19 mouse cellular contexts compared by ENCODE assay signal in genomic region chr19:7130317-7130716, GRCm38 (mm10). TPM values are rescaled to one million over a fixed set of nuclear protein-coding genes. Genes with fewer than 3 reads are reported as not detected.
DNase-seq lines count a peak whose midpoint lies in the region; ATAC-seq and TF ChIP-seq lines count a peak whose summit lies in the region.
"Had no signal": no experiment of that assay in that cellular context is flagged by ENCODE, and none has a peak within 500 bp of the region (broad histone marks: within the 10 kb centered on the region; RNA-seq: fewer than 3 reads in every experiment).

No protein-coding gene starts in this region.

- H3K36me3 ChIP-seq in heart, embryonic 12.5 days = no peaks in the 10 kb centered on the region
- H3K36me3 ChIP-seq in midbrain, embryonic 10.5 days = no peaks in the 10 kb centered on the region
- no peaks in the 10 kb centered on the region for H3K36me3 ChIP-seq in midbrain, postnatal 0 days (ENCODE audit: insufficient read depth, low read length)
- H3K36me3 ChIP-seq in limb, embryonic 10.5 days = no peaks in the 10 kb centered on the region
- H3K36me3 ChIP-seq in kidney, embryonic 14.5 days (ENCODE audit: control insufficient read depth, insufficient read depth, low read length) = no peaks in the 10 kb centered on the region
- H3K36me3 ChIP-seq: embryonic facial prominence, embryonic 12.5 days; midbrain, embryonic 15.5 days; neural tube, embryonic 15.5 days had no signal

- no peak overlapping the region for H3K4me2 ChIP-seq in heart, embryonic 12.5 days
- no peak overlapping the region for H3K4me2 ChIP-seq in midbrain, postnatal 0 days (ENCODE audit: low read depth, low read length, poor library complexity, severe bottlenecking)
- H3K4me2 ChIP-seq in kidney, embryonic 14.5 days (replicated peaks; ENCODE audit: low read depth, low read length) = no peak overlapping the region
- H3K4me2 ChIP-seq: embryonic facial prominence, embryonic 12.5 days; hindbrain, embryonic 14.5 days; midbrain, embryonic 15.5 days; neural tube, embryonic 15.5 days had no signal

- H3K9ac ChIP-seq in heart, embryonic 12.5 days = no peak overlapping the region
- H3K9ac ChIP-seq in midbrain, postnatal 0 days (replicated peaks; ENCODE audit: low read length, poor library complexity, severe bottlenecking) = no peak overlapping the region
- no peak overlapping the region for H3K9ac ChIP-seq in kidney, embryonic 14.5 days (ENCODE audit: low read depth, low read length)
- H3K9ac ChIP-seq: embryonic facial prominence, embryonic 12.5 days; hindbrain, embryonic 14.5 days; liver, embryonic 14.5 days; midbrain, embryonic 15.5 days; neural tube, embryonic 15.5 days had no signal

- H3K27me3 ChIP-seq in heart, embryonic 12.5 days (replicated peaks) = peaks cover 16% of the 10 kb centered on the region; the same call in 1 of the 2 replicates
- peaks cover 85% of the 10 kb centered on the region for H3K27me3 ChIP-seq in midbrain, embryonic 10.5 days (ENCODE audit: low read depth, poor library complexity, severe bottlenecking)
- H3K27me3 ChIP-seq in midbrain, postnatal 0 days (ENCODE audit: insufficient read depth, low read length) = no peaks in the 10 kb centered on the region
- peaks cover 90% of the 10 kb centered on the region for H3K27me3 ChIP-seq in limb, embryonic 10.5 days (ENCODE audit: low read depth, poor library complexity, severe bottlenecking)
- 0 out of 2 replicates have a peak, but pooled peaks cover 7% of the 10 kb centered on the region for H3K27me3 ChIP-seq in kidney, embryonic 14.5 days (ENCODE audit: control insufficient read depth, insufficient read depth, low read length)
- H3K27me3 ChIP-seq: midbrain, embryonic 15.5 days had no signal

- intact Hi-C loops in heart, postnatal 14 days (cut with DNase I) = no loop called here

- TF ChIP-seq CTCF in midbrain, postnatal 0 days (IDR thresholded peaks at IDR 0.05) = no peak

- WGBS in heart, embryonic 12.5 days = 27% methylated on average over 11 of the region's 11 CpGs
- WGBS in midbrain, embryonic 10.5 days = 87% methylated on average over 11 of the region's 11 CpGs
- WGBS in midbrain, postnatal 0 days = 82% methylated on average over 11 of the region's 11 CpGs
- 55% methylated on average over 11 of the region's 11 CpGs for WGBS in limb, embryonic 10.5 days
- WGBS in kidney, embryonic 14.5 days = 38% methylated on average over 11 of the region's 11 CpGs

- no peak for DNase-seq in heart, postnatal 14 days
- DNase-seq in midbrain, embryonic 10.5 days (ENCODE audit: low spot score) = no peak
- no peak for DNase-seq in midbrain, postnatal 0 days (ENCODE audit: low spot score)
- no peak for DNase-seq in limb, embryonic 10.5 days (ENCODE audit: low spot score)
- DNase-seq in c-Kit-positive CD71-positive TER-119-positive erythroid progenitor cells, embryonic 14.5 days (ENCODE audit: low spot score) = no peak
- DNase-seq: adrenal gland, adult 2 months; cerebellum, adult 9-10 months; gastrocnemius, postnatal 10 days; kidney, adult 8-10 months; spleen, adult 18-20 months; thymus, postnatal 4 days had no signal

- no peaks in the 10 kb centered on the region for H3K9me3 ChIP-seq in heart, embryonic 12.5 days (replicated peaks)
- H3K9me3 ChIP-seq in midbrain, embryonic 10.5 days (replicated peaks) = no peaks in the 10 kb centered on the region
- no peaks in the 10 kb centered on the region for H3K9me3 ChIP-seq in midbrain, postnatal 0 days (ENCODE audit: low read length)
- H3K9me3 ChIP-seq in limb, embryonic 10.5 days (replicated peaks) = no peaks in the 10 kb centered on the region
- H3K9me3 ChIP-seq in kidney, embryonic 14.5 days (ENCODE audit: control insufficient read depth, low read length) = no peaks in the 10 kb centered on the region
- H3K9me3 ChIP-seq: embryonic facial prominence, embryonic 12.5 days; midbrain, embryonic 15.5 days; neural tube, embryonic 15.5 days had no signal

- no peak overlapping the region for H3K4me3 ChIP-seq in heart, embryonic 12.5 days
- H3K4me3 ChIP-seq in midbrain, embryonic 10.5 days = no peak overlapping the region
- no peak overlapping the region for H3K4me3 ChIP-seq in midbrain, postnatal 0 days (ENCODE audit: low read depth, low read length)
- no peak overlapping the region for H3K4me3 ChIP-seq in limb, embryonic 10.5 days
- no peak overlapping the region for H3K4me3 ChIP-seq in kidney, embryonic 14.5 days (ENCODE audit: low read length)
- H3K4me3 ChIP-seq: embryonic facial prominence, embryonic 12.5 days; midbrain, embryonic 15.5 days; neural tube, embryonic 15.5 days had no signal

- 0 out of 2 replicates have a peak overlapping the region, but pooled peaks have one; percentile 9 for H3K27ac ChIP-seq in heart, embryonic 12.5 days (ENCODE audit: poor library complexity, severe bottlenecking)
- peak overlapping the region; percentile 78 for H3K27ac ChIP-seq in midbrain, embryonic 10.5 days (replicated peaks)
- H3K27ac ChIP-seq in midbrain, postnatal 0 days (ENCODE audit: low read depth, low read length) = no peak overlapping the region
- H3K27ac ChIP-seq in limb, embryonic 10.5 days = peak overlapping the region; percentile 37; the same call in 1 of the 2 replicates
- no peak overlapping the region for H3K27ac ChIP-seq in kidney, embryonic 14.5 days (ENCODE audit: low read depth, low read length)
- H3K27ac ChIP-seq: embryonic facial prominence, embryonic 12.5 days; hindbrain, embryonic 14.5 days; liver, embryonic 14.5 days; neural tube, embryonic 15.5 days had no signal

- no peak for ATAC-seq in heart, embryonic 12.5 days (ENCODE audit: insufficient number of reproducible peaks, low FRiP score)
- no peak for ATAC-seq in midbrain, postnatal 0 days (ENCODE audit: low FRiP score)
- ATAC-seq in kidney, embryonic 14.5 days (ENCODE audit: low FRiP score, low TSS enrichment) = no peak
- ATAC-seq: forebrain, embryonic 14.5 days; midbrain, embryonic 15.5 days had no signal

- H3K4me1 ChIP-seq in heart, embryonic 12.5 days (replicated peaks) = peaks cover 50% of the 10 kb centered on the region
- peaks cover 91% of the 10 kb centered on the region for H3K4me1 ChIP-seq in midbrain, embryonic 10.5 days
- peaks cover 16% of the 10 kb centered on the region; the same call in 1 of the 2 replicates for H3K4me1 ChIP-seq in midbrain, postnatal 0 days (ENCODE audit: insufficient read depth, low read length)
- H3K4me1 ChIP-seq in limb, embryonic 10.5 days = peaks cover 72% of the 10 kb centered on the region
- H3K4me1 ChIP-seq in kidney, embryonic 14.5 days (ENCODE audit: control insufficient read depth, insufficient read depth, low read length) = peaks cover 29% of the 10 kb centered on the region

RNA-seq across cellular contexts. Expression of gene Flrt1, which starts 24.8 kb away (rescaled TPM):
- polyA plus RNA-seq in heart, embryonic 12.5 days (2016; fragmentation: Nextera tagmentation; extraction: Ambion mirVana) = 0.81 and 0.87 TPM in 2 replicates
- 1 to 10 TPM in 1 of 2 experiments, under 1 TPM in 1; 0.98 to 1.0 TPM for total RNA-seq in heart, postnatal 14 days (2021)
- polyA plus RNA-seq in midbrain, embryonic 10.5 days (2016; fragmentation: Nextera tagmentation; extraction: Ambion mirVana) = 6.0 and 7.5 TPM in 2 replicates
- 9.9 and 11.4 TPM in 2 replicates for total RNA-seq in midbrain, postnatal 0 days (2014; rRNA removed)
- polyA plus RNA-seq in midbrain, postnatal 0 days (2015; fragmentation: Nextera tagmentation; extraction: Ambion mirVana) = 9.8 and 11.9 TPM in 2 replicates
- polyA plus RNA-seq in limb, embryonic 10.5 days (2016; fragmentation: Nextera tagmentation; extraction: Ambion mirVana) = 0.54 and 1.6 TPM in 2 replicates
- polyA plus RNA-seq in kidney, embryonic 14.5 days (2014; fragmentation: Nextera tagmentation; extraction: Ambion mirVana) = 3.0 and 5.5 TPM in 2 replicates

Comparison
In these comparisons a context has a peak if more than half of its experiments do, and no peak if none do; other contexts are left out.
1. H3K27ac ChIP-seq: peak in heart, embryonic 12.5 days (single experiment), midbrain, embryonic 10.5 days (single experiment) and limb, embryonic 10.5 days (single experiment); none in midbrain, postnatal 0 days (single experiment) and kidney, embryonic 14.5 days (single experiment).